Mouse (Mus musculus): ENCODE measurements around the gene Ttc29.

DNA sequence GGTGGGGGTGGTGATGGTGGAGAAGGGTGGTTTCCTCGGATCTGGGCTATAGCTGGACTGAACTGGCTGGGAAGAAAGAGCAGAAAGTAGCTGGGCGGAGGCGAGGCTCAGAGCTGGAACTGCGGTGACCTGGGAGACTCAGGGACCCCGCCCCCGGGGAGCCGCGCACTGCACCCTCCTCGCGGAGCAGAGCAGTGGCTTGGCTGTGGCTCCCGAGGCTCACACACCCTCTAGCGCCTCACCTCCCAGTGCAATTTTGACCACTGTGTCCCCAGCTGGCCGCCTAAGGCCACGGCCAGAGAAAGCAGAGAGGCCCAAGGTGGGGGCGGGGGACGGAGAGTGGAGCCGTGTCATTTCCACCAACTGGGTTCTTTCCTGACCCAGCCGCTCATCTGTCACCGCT lies 207.0 kb downstream of the Ttc29 start:
- TF ChIP-seq CTCF (IDR thresholded peaks at IDR 0.05; ENCODE audit: low read depth, low read length): no peak
- 0 out of 2 replicates have a peak, but pooled peaks have one; percentile 5 for TF ChIP-seq EP300 (IDR thresholded peaks at IDR 0.05; ENCODE audit: insufficient read depth, low read depth, low read length)
- TF ChIP-seq POLR2A (IDR thresholded peaks at IDR 0.05; ENCODE audit: insufficient read depth, low read length): no peak
